Mouse (Mus musculus) cerebellum, postnatal 14 days (tissue): ENCODE results near the gene Clp1.
"Not testable (repeated sequence)": the region's sequence is repeated elsewhere in the genome, so short reads cannot be mapped to it uniquely, and the experiment has no call there.

Experiments used
- DNase-seq, 2 experiments: peaks; one replicate each; pipeline ENCODE4 v3.0.0; 2021; ENCODE audit warnings: mixed read lengths in 2 of 2

The Clp1 gene

GRCm38 (mm10) chr2:84738271-84738911, 11.2 kb upstream of the Clp1 start:
- peak; percentile 52 to 68 for DNase-seq

DNA sequence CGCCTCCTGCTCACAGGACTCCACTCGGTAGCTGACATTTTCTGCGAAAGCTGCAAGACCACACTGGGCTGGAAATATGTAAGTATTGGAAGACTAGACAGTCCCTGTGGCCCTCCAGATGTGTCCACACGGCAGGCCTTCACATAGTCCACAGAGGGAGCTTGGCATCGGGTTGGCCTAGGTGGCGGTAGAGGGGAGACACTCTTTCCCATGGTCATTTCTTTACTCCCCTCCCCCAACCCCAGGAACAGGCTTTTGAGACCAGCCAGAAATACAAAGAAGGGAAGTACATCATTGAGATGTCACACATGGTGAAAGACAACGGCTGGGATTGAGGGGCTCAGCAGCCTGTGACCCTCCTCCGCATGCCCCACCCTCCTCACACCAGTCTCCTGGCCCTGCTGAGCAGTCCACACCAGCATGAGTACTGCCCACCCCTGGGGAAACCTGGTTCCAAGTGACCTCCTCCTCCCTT, 10.3 kb upstream of the Clp1 start:
- DNase-seq = peak; percentile 31 to 50

GRCm38 (mm10) chr2:84736312-84737161, 9.4 kb upstream of the Clp1 start:
- DNase-seq = peak; percentile 43 to 53

DNA sequence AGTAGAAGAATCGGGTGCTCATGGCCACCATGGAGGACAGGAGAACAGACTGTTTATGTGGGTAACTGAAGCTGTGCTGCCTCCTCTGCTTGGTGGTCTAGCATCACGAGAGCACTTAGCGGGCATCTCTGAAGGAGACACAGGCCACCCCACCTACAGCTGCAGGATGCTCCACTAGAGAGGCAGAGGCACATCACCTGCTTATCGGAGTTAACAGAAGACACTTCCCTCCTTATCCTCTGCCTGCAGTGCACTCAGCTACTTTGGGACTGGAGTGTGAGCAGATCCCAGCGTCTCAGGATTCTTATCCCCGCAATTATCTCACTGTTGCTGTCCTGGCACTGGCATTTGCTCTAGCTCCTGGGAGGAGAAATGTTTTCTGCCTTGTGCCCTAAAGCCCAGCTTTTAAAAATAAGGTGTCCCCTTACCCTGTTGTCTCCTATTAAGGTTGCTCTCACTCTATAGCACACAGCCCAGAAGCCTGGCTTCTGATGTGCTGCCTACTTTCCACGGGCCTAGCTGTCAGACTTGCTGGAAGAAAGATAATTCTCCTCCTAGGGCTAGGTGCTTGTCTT, 8.3 kb upstream of the Clp1 start:
- peak; percentile 20 to 24 for DNase-seq

- DNase-seq = peak in 1 of 2 experiments; percentile 39
Measured at GRCm38 (mm10) chr2:84734919-84735318, 7.8 kb upstream of the Clp1 start.

DNA sequence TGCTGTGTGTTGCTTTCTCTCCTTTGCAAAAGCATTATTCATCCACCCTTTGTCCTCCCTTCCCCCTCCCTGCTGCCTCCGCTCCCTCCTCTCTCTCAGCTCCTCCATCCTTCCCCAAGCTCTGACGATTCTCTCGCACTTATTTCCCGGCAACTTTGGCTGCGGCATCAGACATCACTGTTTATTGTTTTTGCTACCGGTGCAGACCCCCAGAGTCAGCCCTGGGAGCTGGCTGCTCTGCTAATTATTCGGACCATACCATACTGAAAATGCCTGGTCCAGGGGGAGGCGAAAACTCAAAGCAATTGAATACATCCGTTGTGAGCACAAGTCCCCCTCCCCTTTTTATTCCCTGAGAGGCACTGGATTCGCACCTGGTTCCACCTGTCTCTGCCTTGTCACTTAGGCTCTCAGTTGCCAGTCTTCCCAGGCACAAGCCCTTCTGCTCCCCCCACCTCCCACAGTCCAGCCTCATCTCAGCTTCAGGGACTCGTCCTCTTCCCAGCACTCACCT, 7.3 kb upstream of the Clp1 start:
- DNase-seq = peak; percentile 58 to 68

DNA sequence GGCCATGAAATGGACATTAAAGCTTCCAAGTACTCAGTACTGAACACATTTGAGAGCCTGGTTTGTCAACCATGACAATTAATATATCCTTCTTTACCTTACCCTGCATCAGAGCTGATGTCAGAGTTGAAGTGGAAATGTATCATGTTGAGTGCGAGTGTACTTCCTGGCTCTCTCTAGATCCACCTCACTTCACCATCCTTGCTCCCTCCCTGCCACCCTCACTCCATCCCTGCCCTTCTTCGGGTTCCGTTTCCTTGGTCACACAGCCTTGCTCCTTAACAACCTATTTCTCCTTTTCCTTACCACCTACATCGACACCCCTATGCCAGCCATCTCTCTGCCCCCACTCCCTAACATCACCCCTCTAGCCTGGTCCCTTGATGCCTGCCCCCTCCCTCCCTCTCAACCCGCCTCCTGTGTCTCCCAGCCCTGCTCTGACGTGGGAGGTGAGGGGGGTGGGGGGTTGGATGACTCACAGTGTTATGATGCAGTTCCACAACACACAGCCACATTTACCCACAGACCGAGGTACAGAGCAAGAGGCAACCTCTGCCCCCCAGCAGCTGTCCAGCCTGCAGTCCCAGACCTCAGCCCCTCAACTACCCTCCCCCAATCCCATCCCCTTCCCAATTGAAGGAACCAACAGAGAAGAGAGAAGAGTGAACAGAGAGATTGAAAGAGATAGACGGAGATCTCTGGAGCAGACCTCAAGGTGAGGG, 6.6 kb upstream of the Clp1 start, which contains the start of gene Ypel4:
Gene Ypel4, plus strand, starts transcription at position 480 of the 722 bp plus-strand sequence.
- peak; percentile 88 for DNase-seq

GRCm38 (mm10) chr2:84732394-84732793, 5.2 kb upstream of the Clp1 start:
- DNase-seq = no peak

DNA sequence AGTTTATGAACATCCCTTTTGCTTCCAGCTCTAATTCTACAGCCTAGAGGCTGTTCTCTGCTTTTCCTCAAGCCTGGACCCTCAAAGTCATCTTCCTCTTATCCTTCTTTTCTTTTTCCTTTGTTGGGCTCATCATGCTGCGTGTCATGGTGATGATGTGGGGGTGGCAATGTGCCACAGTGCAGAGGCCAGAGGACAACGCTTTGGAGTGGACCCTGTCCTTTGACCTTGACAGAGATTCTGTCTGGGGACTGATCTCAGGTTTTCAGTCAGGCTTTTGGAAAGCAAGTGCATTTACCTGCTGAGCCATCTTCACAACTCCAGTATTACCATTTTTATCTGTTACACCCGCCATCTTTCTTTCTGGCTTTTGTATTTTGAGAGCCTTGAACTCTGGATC, 4.1 kb upstream of the Clp1 start:
- DNase-seq = no peak

DNA sequence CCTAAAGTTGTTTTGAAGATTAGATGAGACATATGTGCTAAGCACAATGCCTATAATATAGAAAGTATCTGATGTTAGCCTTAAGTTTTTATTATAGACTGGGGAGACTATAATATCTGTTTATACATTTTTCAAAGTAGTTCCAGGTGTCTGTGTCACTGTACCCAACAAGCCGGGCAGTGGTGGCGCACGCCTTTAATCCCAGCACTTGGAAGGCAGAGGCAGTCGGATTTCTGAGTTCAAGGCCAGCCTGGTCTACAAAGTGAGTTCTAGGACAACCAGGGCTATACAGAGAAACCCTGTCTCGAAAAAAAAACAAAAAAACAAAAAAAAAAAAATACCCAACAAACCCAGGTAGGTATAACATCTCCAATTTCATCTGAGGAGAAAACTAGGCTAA, 1.0 kb upstream of the Clp1 start:
- not testable (repeated sequence) for DNase-seq

DNA sequence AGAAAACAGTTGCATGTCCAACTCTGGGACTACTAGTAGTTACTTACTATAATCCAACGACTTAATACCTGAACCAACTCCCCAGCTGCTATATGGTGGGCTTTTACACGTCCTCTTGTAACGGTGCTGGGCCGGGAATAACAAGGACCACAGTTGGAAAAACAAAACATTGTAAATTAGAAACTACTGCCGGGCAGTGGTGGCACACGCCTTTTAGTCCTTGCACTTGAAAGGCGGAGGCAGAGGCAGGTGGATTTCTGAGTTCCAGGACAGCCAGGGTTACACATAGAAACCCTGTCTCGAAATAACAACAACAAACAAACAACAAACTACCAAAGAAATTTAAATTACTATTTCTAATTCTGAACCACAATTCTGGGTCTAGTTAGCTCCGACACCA, 434 bp downstream of the Clp1 start:
- no peak for DNase-seq

- no peak for DNase-seq
Measured at GRCm38 (mm10) chr2:84725770-84726169, 1.4 kb downstream of the Clp1 start.

DNA sequence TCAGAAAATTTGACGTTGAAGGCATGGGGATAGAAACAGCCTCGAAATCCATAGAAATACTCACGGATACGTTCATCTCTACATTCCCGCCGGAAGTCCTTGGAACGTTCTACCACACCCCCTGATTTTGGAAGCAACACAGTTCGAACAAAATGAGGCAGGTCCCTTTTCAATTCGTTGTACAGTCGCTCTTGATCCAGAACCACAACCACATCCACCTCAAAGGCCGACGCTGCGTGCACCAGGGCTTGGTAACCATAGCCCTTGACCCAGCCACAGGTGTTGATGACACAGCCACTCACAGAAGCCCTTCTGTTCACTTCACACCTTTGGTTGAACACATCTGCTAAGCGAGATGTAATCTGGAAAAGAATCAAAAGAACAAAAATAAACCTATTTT, 3.3 kb downstream of the Clp1 start:
- no peak for DNase-seq

DNA sequence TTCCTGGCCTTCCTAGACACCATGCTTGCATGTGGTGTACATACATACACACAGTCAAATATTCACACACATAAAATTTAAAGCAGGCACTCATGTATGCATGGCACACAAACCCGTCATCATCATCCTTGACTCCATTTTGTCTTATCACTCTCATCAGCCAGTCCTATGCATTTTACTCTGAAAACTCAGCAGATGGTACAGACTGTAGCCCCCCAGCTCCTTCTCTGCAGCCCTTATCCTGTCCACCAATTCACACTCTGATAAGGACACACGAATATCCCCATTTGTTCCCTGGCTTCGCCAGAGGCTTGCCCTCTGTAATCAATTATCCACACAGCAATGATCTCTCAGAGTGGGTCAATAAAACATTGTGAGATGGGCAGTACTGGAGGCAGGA, 6.0 kb downstream of the Clp1 start:
- no peak for DNase-seq

- no peak for DNase-seq
Measured at GRCm38 (mm10) chr2:84720718-84721117, 6.4 kb downstream of the Clp1 start.

- DNase-seq = no peak
Measured at GRCm38 (mm10) chr2:84717357-84717756, 9.8 kb downstream of the Clp1 start.

- peak in 1 of 2 experiments; percentile 38 for DNase-seq
Measured at GRCm38 (mm10) chr2:84716423-84717355, 10.5 kb downstream of the Clp1 start.

DNA sequence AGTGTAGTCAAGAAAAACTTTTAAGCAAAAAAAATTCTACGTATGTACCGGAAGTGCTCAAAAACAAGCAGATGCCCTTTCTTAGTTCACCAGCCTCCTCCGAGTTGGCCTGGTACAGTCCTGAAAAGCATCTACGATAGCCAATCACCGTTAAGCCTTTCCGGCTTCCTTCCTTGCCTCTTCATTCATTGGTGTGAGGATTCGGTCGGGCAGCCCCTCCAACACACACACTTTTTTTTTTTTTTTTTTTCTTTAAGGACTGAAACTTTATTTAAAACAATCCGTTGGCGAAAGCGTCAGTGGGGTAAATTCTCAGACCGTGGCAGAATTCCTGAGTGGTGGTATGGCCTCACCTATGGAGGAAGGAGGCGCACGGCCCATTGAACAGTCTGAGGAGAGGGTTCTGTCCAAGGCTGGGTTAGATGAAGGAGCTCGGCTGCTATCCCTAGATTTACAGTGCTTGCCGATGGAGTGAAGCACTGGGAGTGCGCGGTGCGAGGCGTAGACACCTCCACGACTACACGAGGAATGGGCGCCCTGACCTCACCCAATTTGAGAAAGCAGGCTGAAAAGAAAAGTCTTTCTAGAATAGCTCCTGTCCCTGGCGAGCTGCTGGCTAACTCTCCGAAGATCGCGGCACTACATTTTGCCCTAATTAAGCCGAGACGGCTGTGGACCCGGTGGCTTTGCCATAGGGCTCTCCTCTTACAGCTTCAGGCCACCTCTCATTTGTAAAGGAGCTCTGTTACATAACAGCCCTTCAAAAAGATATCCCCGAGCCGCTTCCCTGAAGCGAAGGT, 11.4 kb downstream of the Clp1 start:
- peak in 1 of 2 experiments; percentile 77 for DNase-seq

- DNase-seq = peak; percentile 99
Measured at GRCm38 (mm10) chr2:84714811-84715561, 12.2 kb downstream of the Clp1 start, which contains the start of gene Zdhhc5. Gene Zdhhc5 (minus strand): TSS chr2:84715180.

DNA sequence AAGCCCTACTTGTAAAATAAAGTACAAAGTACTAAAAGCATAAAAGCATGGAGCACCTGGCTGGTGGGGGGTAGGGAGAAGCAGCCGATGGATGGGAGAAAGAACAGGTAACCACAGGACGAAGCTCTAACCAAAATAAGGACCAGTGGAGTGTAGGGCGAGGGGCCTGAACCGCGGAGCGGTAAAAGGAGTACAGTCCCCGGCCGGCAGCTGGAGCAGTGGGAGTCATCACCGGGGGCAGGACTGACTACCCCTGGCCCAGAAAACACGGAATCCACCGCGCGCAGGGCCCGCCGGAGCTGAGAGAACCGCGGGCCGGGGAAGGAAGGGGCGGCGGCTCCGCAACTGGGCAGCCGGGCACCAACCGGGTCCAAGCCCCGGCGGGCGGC, 12.7 kb downstream of the Clp1 start:
- DNase-seq = no peak
